Comparison of ENCODE assay signal across 28 mouse cellular contexts in genomic region chr5:49247081-49247480, GRCm38 (mm10).
"Had no signal": no experiment of that assay in that cellular context is flagged by ENCODE, and none has a peak within 500 bp of the region (broad histone marks: within the 10 kb centered on the region; RNA-seq: fewer than 3 reads in every experiment).

No protein-coding gene starts in this region.

- H3K4me1 ChIP-seq: heart, embryonic 13.5 days; heart, embryonic 15.5 days; hindbrain, embryonic 13.5 days; hindbrain, embryonic 15.5 days; intestine, embryonic 15.5 days; limb, embryonic 10.5 days; limb, embryonic 12.5 days; liver, embryonic 13.5 days; liver, embryonic 15.5 days had no signal

- H3K27ac ChIP-seq: heart, adult 2 months; heart, embryonic 13.5 days; heart, embryonic 15.5 days; hindbrain, embryonic 13.5 days; hindbrain, embryonic 15.5 days; intestine, embryonic 15.5 days; layer of hippocampus, adult 2 months; left cerebral cortex, adult 2 months; limb, embryonic 10.5 days; limb, embryonic 12.5 days; liver, embryonic 13.5 days; liver, embryonic 15.5 days had no signal

- H3K9me3 ChIP-seq: heart, embryonic 13.5 days; heart, embryonic 15.5 days; hindbrain, embryonic 13.5 days; hindbrain, embryonic 15.5 days; intestine, embryonic 15.5 days; limb, embryonic 10.5 days; limb, embryonic 12.5 days; liver, embryonic 13.5 days; liver, embryonic 15.5 days had no signal

- DNase-seq: gastrocnemius, postnatal 14 days; gastrocnemius, postnatal 36 days; heart, adult 11 months; heart, adult 2 months; heart, postnatal 14 days; heart, postnatal 36 days; kidney, adult 18-20 months; kidney, adult 8-10 months; kidney, postnatal 10 days; kidney, postnatal 25 days; kidney, postnatal 4 days; liver; liver, embryonic 13.5 days; liver, postnatal 0 days had no signal

- H3K36me3 ChIP-seq: heart, embryonic 13.5 days; heart, embryonic 15.5 days; hindbrain, embryonic 13.5 days; hindbrain, embryonic 15.5 days; intestine, embryonic 15.5 days; limb, embryonic 10.5 days; limb, embryonic 12.5 days; liver, embryonic 13.5 days; liver, embryonic 15.5 days had no signal

- H3K4me3 ChIP-seq: heart, adult 2 months; heart, embryonic 13.5 days; heart, embryonic 15.5 days; hindbrain, embryonic 13.5 days; hindbrain, embryonic 15.5 days; intestine, embryonic 15.5 days; layer of hippocampus, adult 2 months; left cerebral cortex, adult 2 months; limb, embryonic 10.5 days; limb, embryonic 12.5 days; liver, embryonic 13.5 days; liver, embryonic 15.5 days had no signal

- ATAC-seq: inflammation-experienced regulatory T-cells, adult 6 months; intestine, embryonic 15.5 days; intestine, postnatal 0 days; liver, postnatal 0 days had no signal

- H3K27me3 ChIP-seq: heart, embryonic 13.5 days; heart, embryonic 15.5 days; hindbrain, embryonic 13.5 days; hindbrain, embryonic 15.5 days; intestine, embryonic 15.5 days; limb, embryonic 12.5 days; liver, embryonic 13.5 days; liver, embryonic 15.5 days had no signal

- H3K9ac ChIP-seq: heart, embryonic 13.5 days; heart, embryonic 15.5 days; hindbrain, embryonic 13.5 days; hindbrain, embryonic 15.5 days; intestine, embryonic 15.5 days; limb, embryonic 12.5 days; liver, embryonic 13.5 days; liver, embryonic 15.5 days; liver, postnatal 0 days had no signal

- H3K4me2 ChIP-seq: heart, embryonic 11.5 days; heart, embryonic 13.5 days; heart, embryonic 15.5 days; hindbrain, embryonic 13.5 days; hindbrain, embryonic 15.5 days; intestine, embryonic 15.5 days; limb, embryonic 12.5 days; liver, embryonic 11.5 days; liver, embryonic 13.5 days; liver, embryonic 15.5 days had no signal
